Mouse (Mus musculus) limb, embryonic 11.5 days (tissue): ENCODE results near the gene Acot7. TPM values are rescaled to one million over a fixed set of nuclear protein-coding genes. Genes with fewer than 3 reads are reported as not detected.
"Not testable (repeated sequence)": the region's sequence is repeated elsewhere in the genome, so short reads cannot be mapped to it uniquely, and the experiment has no call there.

Source experiments
- ATAC-seq: fragments of 200-750 bp; cut with Nextera tagmentation; 2 replicates; pipeline ENCODE4 v1.8.0; 2017; ENCODE audit warnings: low read depth; ENCODE audit not compliant: insufficient number of reproducible peaks, low FRiP score, low TSS enrichment
- DNase-seq: peaks from one replicate; pipeline ENCODE4 v3.0.0-alpha.2; 2015; ENCODE audit warnings: low spot score
- H3K27ac ChIP-seq: fragments of 300-500 bp; sonication (generic); replicated peaks from 2 replicates; pipeline ENCODE4 v1.5.1; 2014; ENCODE audit warnings: low read depth, mild to moderate bottlenecking, low read length
- H3K27me3 ChIP-seq: fragments of 300-500 bp; sonication (generic); 2 replicates; pipeline ENCODE4 v1.6.1; 2014; ENCODE audit warnings: mild to moderate bottlenecking, low read length, mixed read lengths; ENCODE audit not compliant: control insufficient read depth, insufficient read depth
- H3K36me3 ChIP-seq: fragments of 300-500 bp; sonication (generic); 2 replicates; pipeline ENCODE4 v1.6.1; 2014; ENCODE audit warnings: mild to moderate bottlenecking, low read length, moderate library complexity, mixed read lengths; ENCODE audit not compliant: control insufficient read depth, insufficient read depth
- H3K4me1 ChIP-seq: fragments of 300-500 bp; sonication (generic); 2 replicates; pipeline ENCODE4 v1.6.1; 2014; ENCODE audit warnings: low read length, mixed read lengths; ENCODE audit not compliant: control insufficient read depth, insufficient read depth
- H3K4me2 ChIP-seq: fragments of 300-500 bp; sonication (generic); 2 replicates; pipeline ENCODE4 v1.6.1; 2014; ENCODE audit warnings: low read depth, mild to moderate bottlenecking, moderate library complexity; ENCODE audit not compliant: severe bottlenecking
- H3K4me3 ChIP-seq: fragments of 300-500 bp; sonication (generic); 2 replicates; pipeline ENCODE4 v1.5.1; 2014; ENCODE audit warnings: low read depth, low read length
- H3K9ac ChIP-seq: fragments of 300-500 bp; sonication (generic); 2 replicates; pipeline ENCODE4 v1.6.1; 2014; ENCODE audit warnings: mild to moderate bottlenecking, low read length
- H3K9me3 ChIP-seq: fragments of 300-500 bp; sonication (generic); 2 replicates; pipeline ENCODE4 v1.6.1; 2016; ENCODE audit warnings: low read length; ENCODE audit not compliant: control insufficient read depth
- WGBS: fragments of 180-500 bp; shearing (Covaris S2); extraction: QIAGEN DNeasy Blood & Tissue Kit; methylation state at CpG from one replicate; pipeline ENCODE4 v1.1.7; 2014; 5-methylcytosine and 5-hydroxymethylcytosine counted together
- polyA plus RNA-seq: library from polyadenylated mRNA; unstranded; fragments of >200 nt; fragmentation: Nextera tagmentation; extraction: Ambion mirVana; gene quantifications from 2 replicates; pipeline ENCODE4 v1.2.1, GENCODE M21; 2014

Gene Acot7
- polyA plus RNA-seq, 1 experiment from 2014 or later: 33.3 TPM

DNA sequence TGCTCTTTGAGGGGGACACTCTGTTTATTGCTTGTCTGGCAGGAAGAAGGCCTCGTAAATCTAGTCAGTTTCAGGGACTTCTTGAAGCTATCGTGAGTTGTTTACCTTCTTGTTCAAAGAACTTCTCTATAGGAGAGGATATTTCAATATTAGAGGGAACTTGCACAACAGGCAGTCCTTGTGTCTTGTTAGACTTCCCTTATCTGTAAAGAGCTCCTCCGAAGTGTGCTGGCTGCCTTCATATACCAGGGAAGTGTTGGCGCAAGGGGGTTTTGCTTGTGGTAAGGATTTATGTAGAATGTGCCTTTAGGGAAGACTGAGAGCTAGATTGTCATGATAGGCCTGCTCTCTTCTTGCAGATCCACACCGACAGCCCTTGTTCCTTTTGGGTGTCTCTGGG is 46.2 kb downstream of the Acot7 start:
- DNase-seq: no peak
- H3K4me1 ChIP-seq: no peaks in the 10 kb centered on the region
- no peak overlapping the region for H3K9ac ChIP-seq
- ATAC-seq: no peak
- H3K36me3 ChIP-seq: no peaks in the 10 kb centered on the region
- no peaks in the 10 kb centered on the region for H3K9me3 ChIP-seq
- H3K27ac ChIP-seq: no peak overlapping the region
- WGBS: 57% methylated on average over 5 of the region's 5 CpGs
- no peak overlapping the region for H3K4me2 ChIP-seq
- no peaks in the 10 kb centered on the region for H3K27me3 ChIP-seq
- H3K4me3 ChIP-seq: no peak overlapping the region

GRCm38 (mm10) chr4:152226901-152227486 is 49.1 kb downstream of the Acot7 start:
- WGBS: 85% methylated on average over 13 of the region's 13 CpGs

GRCm38 (mm10) chr4:152227749-152228527 is 50.0 kb downstream of the Acot7 start:
- WGBS: 79% methylated on average over 12 of the region's 12 CpGs
- Histone ChIP-seq H3K4me1 (0 out of 2 replicates have a peak, but pooled peaks cover 3% of the 10 kb centered on the region), H3K36me3 (no peaks in the 10 kb centered on the region), H3K9me3 (no peaks in the 10 kb centered on the region), H3K4me2 (no peak overlapping the region), H3K27me3 (no peaks in the 10 kb centered on the region), H3K4me3 (no peak overlapping the region), H3K27ac (no peak overlapping the region), H3K9ac (no peak overlapping the region)
- ATAC-seq: no peak
- DNase-seq: no peak

More at GRCm38 (mm10) chr4:152226901-152227486, 49.1 kb downstream of the Acot7 start:
- 0 out of 2 replicates have a peak overlapping the region, but pooled peaks have one; percentile 21 for H3K27ac ChIP-seq
- H3K27me3 ChIP-seq: no peaks in the 10 kb centered on the region
- DNase-seq: no peak
- H3K9me3 ChIP-seq: no peaks in the 10 kb centered on the region
- no peak overlapping the region for H3K4me2 ChIP-seq
- ATAC-seq: no peak
- 0 out of 2 replicates have a peak, but pooled peaks cover 3% of the 10 kb centered on the region for H3K4me1 ChIP-seq
- H3K9ac ChIP-seq: no peak overlapping the region
- H3K36me3 ChIP-seq: no peaks in the 10 kb centered on the region
- H3K4me3 ChIP-seq: no peak overlapping the region

DNA sequence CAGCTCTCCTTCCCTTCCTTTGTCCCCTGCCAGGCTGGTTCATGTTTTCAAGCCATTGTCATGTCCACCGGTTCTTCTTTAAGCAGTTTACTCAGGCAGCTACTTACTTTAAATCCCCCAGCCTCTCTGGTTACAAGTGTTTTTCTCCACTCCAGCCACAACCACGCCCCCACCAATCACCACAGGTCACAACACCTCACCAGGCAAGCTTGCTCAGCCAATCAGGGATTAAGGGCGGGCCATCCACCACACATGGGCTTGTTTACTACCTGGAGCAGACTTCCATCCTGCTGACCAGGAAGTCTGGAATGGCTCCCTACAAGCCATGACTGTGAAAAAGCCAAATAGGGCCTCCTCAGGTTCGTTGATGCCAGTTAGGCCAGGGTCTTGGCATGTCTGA is 52.4 kb downstream of the Acot7 start:
- H3K4me3 ChIP-seq, H3K4me2 ChIP-seq, H3K9me3 ChIP-seq, H3K9ac ChIP-seq, H3K27me3 ChIP-seq, H3K27ac ChIP-seq, H3K36me3 ChIP-seq, ATAC-seq, H3K4me1 ChIP-seq: not testable (repeated sequence)
- WGBS: 24% methylated on average over 4 of the region's 4 CpGs
- peak; percentile 32 for DNase-seq

DNA sequence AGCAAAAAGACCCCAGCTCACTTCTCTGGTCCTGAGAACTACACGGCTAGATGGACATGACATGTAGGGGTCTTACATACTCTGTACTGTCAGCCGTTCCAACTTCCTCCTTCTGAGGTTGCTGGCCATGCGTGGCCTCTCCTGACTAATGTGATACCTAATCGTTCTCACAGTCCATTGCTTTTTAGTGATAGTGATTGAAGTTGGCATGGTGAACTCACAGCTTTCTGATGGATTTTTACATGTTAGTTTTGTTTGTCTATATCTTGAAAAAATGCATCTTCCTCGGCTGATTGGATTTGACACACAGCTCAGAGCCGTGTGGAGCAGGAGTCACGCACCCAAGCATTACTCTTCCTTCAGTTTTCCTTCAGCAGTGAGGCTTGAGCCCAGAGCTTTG is 53.4 kb downstream of the Acot7 start:
- ATAC-seq: no peak
- Histone ChIP-seq H3K9me3 (no peaks in the 10 kb centered on the region), H3K4me2 (no peak overlapping the region), H3K27me3 (no peaks in the 10 kb centered on the region), H3K36me3 (no peaks in the 10 kb centered on the region), H3K27ac (no peak overlapping the region), H3K9ac (no peak overlapping the region), H3K4me1 (0 out of 2 replicates have a peak, but pooled peaks cover 3% of the 10 kb centered on the region), H3K4me3 (no peak overlapping the region)
- 89% methylated on average over 7 of the region's 7 CpGs for WGBS
- no peak for DNase-seq

- DNase-seq (no peak), ATAC-seq (no peak)
- no peaks in the 10 kb centered on the region for H3K27me3 ChIP-seq
- H3K9ac ChIP-seq: no peak overlapping the region
- H3K4me2 ChIP-seq: no peak overlapping the region
- no peak overlapping the region for H3K4me3 ChIP-seq
- 0 out of 2 replicates have a peak, but pooled peaks cover 3% of the 10 kb centered on the region for H3K4me1 ChIP-seq
- no peaks in the 10 kb centered on the region for H3K9me3 ChIP-seq
- H3K27ac ChIP-seq: no peak overlapping the region
- H3K36me3 ChIP-seq: no peaks in the 10 kb centered on the region
- WGBS: 98% methylated on average over 4 of the region's 4 CpGs
Measured at GRCm38 (mm10) chr4:152232411-152232903, 54.5 kb downstream of the Acot7 start.

DNA sequence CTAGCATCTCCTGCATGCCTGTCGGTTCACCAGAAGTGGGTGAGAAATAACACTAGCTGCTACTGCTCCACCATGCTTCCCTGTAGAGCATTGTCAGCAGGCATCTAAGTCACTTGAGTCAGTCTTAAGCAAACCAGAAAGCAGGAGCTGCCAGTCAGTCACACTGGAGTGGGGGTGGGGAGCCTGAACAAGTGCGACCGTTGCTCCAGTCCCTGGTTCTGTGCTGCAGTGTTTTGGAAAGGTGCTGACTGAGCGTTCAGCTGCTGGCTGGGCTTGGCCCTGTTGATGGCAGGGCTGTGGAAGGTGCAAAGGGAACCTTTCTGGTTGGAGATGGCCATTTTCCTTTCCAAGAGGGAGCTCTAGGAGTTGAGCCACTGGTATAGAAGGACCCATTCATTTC is 62.0 kb downstream of the Acot7 start:
- Histone ChIP-seq H3K4me3 (no peak overlapping the region), H3K27me3 (no peaks in the 10 kb centered on the region), H3K4me2 (no peak overlapping the region), H3K9ac (no peak overlapping the region), H3K9me3 (no peaks in the 10 kb centered on the region), H3K4me1 (no peaks in the 10 kb centered on the region), H3K36me3 (no peaks in the 10 kb centered on the region), H3K27ac (no peak overlapping the region)
- 74% methylated on average over 4 of the region's 4 CpGs for WGBS
- DNase-seq (no peak), ATAC-seq (no peak)

DNA sequence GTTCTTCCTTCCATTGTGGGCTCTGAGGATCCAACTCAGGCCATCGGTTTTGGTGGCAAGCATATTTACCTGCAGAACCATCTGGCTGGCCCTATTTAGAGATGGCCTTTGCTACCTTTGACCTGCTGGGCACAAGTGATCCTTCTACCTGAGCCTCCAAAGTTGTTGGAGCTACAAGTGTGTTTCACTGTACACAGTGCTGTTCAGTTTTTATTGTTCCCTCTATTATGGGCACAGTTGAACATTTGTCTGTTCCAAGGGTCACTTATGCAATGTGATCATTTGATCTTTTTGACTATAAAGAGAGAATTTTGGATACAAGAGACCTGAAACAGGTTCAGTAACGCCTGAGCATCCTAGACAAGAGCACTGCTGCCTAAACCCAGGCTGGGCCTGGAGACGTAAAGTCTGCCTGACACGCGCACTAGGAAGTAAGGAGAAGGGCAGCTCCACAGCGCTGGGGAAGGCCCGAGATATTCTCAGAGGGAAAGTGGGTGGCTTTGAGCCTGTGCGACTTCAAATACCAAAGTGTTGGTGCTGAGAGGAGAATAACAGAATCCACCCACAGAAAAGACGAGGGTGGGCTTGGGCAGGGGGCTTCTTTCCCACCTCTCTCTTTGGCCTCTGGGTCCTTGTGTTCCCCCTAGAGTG is 65.4 kb downstream of the Acot7 start:
- Histone ChIP-seq H3K27ac (no peak overlapping the region), H3K9ac (no peak overlapping the region), H3K36me3 (no peaks in the 10 kb centered on the region), H3K27me3 (no peaks in the 10 kb centered on the region), H3K4me1 (no peaks in the 10 kb centered on the region), H3K9me3 (no peaks in the 10 kb centered on the region), H3K4me2 (no peak overlapping the region), H3K4me3 (no peak overlapping the region)
- DNase-seq: no peak
- 86% methylated on average over 9 of the region's 9 CpGs for WGBS
- no peak for ATAC-seq
